Mouse (Mus musculus) liver, embryonic 14.5 days (tissue): Measurements from ENCODE around the gene Por. TPM values are rescaled to one million over a fixed set of nuclear protein-coding genes. Genes with fewer than 3 reads are reported as not detected.

ENCODE experiments used
- ATAC-seq: fragments of 200-750 bp; cut with Nextera tagmentation; 2 replicates; pipeline ENCODE4 v1.8.0; 2017; ENCODE audit warnings: moderate number of reproducible peaks, mild to moderate bottlenecking, moderate library complexity; ENCODE audit not compliant: insufficient read depth
- DNase-seq, 3 experiments: peaks; one replicate each; pipeline ENCODE4 v3.0.0-alpha.2; 2012 to 2013; ENCODE audit warnings: low read depth in 3 of 3, low spot score in 3 of 3
- H3K27ac ChIP-seq: fragments of 300-500 bp; sonication (generic); 2 replicates; pipeline ENCODE4 v1.5.1; 2014; ENCODE audit warnings: moderate library complexity, mild to moderate bottlenecking, control low read depth, inconsistent platforms
- H3K27me3 ChIP-seq: fragments of 300-500 bp; sonication (generic); 2 replicates; pipeline ENCODE4 v1.6.1; 2014; ENCODE audit warnings: mild to moderate bottlenecking, low read length, moderate library complexity; ENCODE audit not compliant: control insufficient read depth, insufficient read depth
- H3K36me3 ChIP-seq: fragments of 300-500 bp; sonication (generic); replicated peaks from 2 replicates; pipeline ENCODE4 v1.6.1; 2014; ENCODE audit warnings: low read depth; ENCODE audit not compliant: control insufficient read depth, insufficient read depth
- H3K4me1 ChIP-seq, 2 experiments: fragments of 200-500 bp in 1 of 2; fragments of 300-500 bp in 1 of 2; sonication (generic) in 1 of 2; replicated peaks; 2 replicates each; pipeline ENCODE4 v1.6.1; 2012 to 2014; ENCODE audit warnings: antibody characterized with exemption in 1 of 2, inconsistent platforms in 1 of 2, low read length in 1 of 2; ENCODE audit not compliant: control insufficient read depth in 2 of 2, insufficient read depth in 2 of 2
- H3K4me2 ChIP-seq: fragments of 300-500 bp; sonication (generic); 2 replicates; pipeline ENCODE4 v1.6.1; 2014; ENCODE audit warnings: low read depth, mild to moderate bottlenecking, control low read depth, moderate library complexity
- H3K4me3 ChIP-seq, 2 experiments: fragments of 200-500 bp in 1 of 2; fragments of 300-500 bp in 1 of 2; sonication (generic) in 1 of 2; 2 replicates each; pipeline ENCODE4 v1.5.1; 2012 to 2014; ENCODE audit warnings: low read depth in 2 of 2, low read length in 2 of 2, mild to moderate bottlenecking in 2 of 2, control low read depth in 1 of 2, inconsistent platforms in 1 of 2, moderate library complexity in 1 of 2; ENCODE audit not compliant: insufficient read depth in 1 of 2
- H3K9ac ChIP-seq: fragments of 300-500 bp; sonication (generic); replicated peaks from 2 replicates; pipeline ENCODE4 v1.6.1; 2014; ENCODE audit warnings: mild to moderate bottlenecking, control low read depth, moderate library complexity
- H3K9me3 ChIP-seq: fragments of 300-500 bp; sonication (generic); 2 replicates; pipeline ENCODE4 v1.6.1; 2016; ENCODE audit warnings: low read length, mixed read lengths; ENCODE audit not compliant: control insufficient read depth
- CTCF ChIP-seq: IDR thresholded peaks from 2 replicates; pipeline ENCODE4 v1.5.1; 2016; ENCODE audit warnings: antibody characterized with exemption, low read depth, control low read depth
- EP300 ChIP-seq: IDR thresholded peaks from 2 replicates; pipeline ENCODE4 v1.6.1; 2016; ENCODE audit warnings: antibody characterized with exemption, low read depth
- WGBS: fragments of 180-500 bp; shearing (Covaris S2); extraction: QIAGEN DNeasy Blood & Tissue Kit; methylation state at CpG from one replicate; pipeline ENCODE4 v1.1.7; 2014; ENCODE audit not compliant: insufficient replicate concordance; 5-methylcytosine and 5-hydroxymethylcytosine counted together
- polyA plus RNA-seq, 2 experiments: library from polyadenylated mRNA; depleted of rRNA in 1 of 2; stranded (reverse) in 1 of 2; unstranded in 1 of 2; fragments of >200 nt; fragmentation: Nextera tagmentation in 1 of 2; extraction: Ambion mirVana in 1 of 2; gene quantifications; 2 replicates each; pipeline versions ENCODE4 v1.2.1 to v1.2.3; 2012 to 2014

Gene Por
- polyA plus RNA-seq, 2 experiments, result 18.1 to 21.7 TPM

DNA sequence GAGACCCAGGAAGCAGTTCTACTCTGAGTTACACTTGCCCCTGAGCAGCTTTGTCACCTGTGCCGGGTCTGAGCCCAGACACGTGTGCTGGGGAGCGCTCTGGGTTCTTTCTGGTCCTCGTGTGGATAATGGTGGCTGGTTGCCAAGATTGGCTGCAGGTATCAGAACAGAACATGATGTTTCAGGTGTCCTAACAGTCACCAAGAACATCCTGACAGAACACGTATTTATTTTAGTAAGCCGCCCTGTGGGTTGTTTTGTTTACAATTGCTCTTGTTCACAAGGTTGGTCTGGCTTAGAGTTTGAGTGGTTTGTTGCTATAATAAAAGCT lies 29.4 kb upstream of the Por start:
- ATAC-seq, result no peak
- WGBS, result 61% methylated on average over 6 of the region's 6 CpGs
- H3K4me1 ChIP-seq, result peaks cover 0 to 15% of the 10 kb centered on the region in 2 experiments; a peak in 2 of 4 replicates
- no peak overlapping the region for H3K9ac ChIP-seq
- H3K36me3 ChIP-seq, result no peaks in the 10 kb centered on the region
- H3K27me3 ChIP-seq, result no peaks in the 10 kb centered on the region
- no peak for DNase-seq
- H3K27ac ChIP-seq, result no peak overlapping the region
- TF ChIP-seq EP300 (no peak), CTCF (no peak)
- no peak overlapping the region for H3K4me2 ChIP-seq
- H3K9me3 ChIP-seq, result no peaks in the 10 kb centered on the region
- no peak overlapping the region for H3K4me3 ChIP-seq

DNA sequence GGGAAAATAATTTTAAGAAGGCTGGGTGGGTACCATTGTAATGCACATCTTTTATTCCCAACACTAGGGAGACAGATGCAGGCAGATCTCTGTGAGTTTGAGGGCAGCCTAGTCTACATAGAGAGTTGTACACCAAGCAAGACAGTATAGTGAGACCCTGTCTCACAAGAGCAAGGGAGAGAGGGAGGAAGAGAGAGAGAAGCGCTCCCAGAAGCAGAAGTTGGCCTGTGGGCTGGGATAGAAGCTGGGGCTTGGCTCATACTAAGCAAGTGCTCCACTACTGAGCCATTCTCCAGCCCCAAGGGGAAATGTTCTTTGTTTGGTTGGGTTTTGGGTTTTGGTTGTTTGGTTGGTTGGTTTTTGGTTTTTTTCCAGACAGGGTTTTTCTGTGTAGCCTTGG lies 28.8 kb upstream of the Por start:
- Histone ChIP-seq H3K9me3 (no peaks in the 10 kb centered on the region), H3K36me3 (no peaks in the 10 kb centered on the region), H3K4me2 (no peak overlapping the region), H3K4me3 (no peak overlapping the region), H3K27me3 (no peaks in the 10 kb centered on the region), H3K27ac (no peak overlapping the region), H3K4me1 (peaks cover 0 to 15% of the 10 kb centered on the region in 2 experiments; a peak in 2 of 4 replicates), H3K9ac (no peak overlapping the region)
- WGBS, result 80% methylated on average over 1 of the region's 1 CpGs
- TF ChIP-seq EP300, result no peak
- TF ChIP-seq CTCF, result no peak
- ATAC-seq (no peak), DNase-seq (no peak)

DNA sequence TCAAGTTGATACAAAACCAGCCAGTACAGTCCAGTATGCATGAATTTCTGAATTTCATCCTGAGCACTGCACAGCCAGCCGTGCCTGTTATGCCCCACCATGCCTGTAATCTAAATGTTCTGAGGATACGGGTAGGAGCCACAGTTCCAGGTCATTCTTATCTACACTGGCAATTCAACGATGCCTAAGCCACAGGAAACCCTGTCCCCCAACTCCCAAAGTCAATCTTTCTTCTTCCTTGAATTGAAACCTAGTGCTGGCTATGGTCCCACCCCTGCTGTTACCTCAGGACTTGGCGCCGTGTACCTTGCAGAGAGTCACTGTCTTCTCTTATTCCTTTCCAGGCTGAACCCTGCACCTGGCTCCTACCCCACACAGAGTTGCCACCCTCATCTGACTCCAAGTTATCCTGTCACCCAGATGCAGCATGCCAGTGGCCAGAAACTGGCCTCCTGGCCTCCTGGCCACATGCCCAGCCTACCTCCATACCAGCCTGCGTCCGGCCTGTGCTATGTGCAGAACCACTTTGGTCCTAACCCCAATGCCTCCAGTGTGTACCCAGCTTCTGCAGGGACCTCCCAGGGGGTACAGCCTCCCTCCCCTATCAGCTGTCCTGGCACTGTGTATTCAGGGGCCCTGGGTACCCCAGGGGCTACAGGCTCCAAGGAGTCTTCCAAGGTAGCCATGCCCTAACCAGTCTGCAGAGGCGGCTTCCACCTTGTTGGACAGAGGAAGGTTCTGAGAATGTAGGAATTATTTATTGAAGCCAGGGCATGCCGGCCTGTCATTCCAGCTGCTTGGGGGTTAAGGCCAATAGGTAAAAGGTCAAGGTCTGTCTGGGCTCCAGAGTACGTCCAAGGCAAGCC lies 26.9 kb upstream of the Por start:
- 40% methylated on average over 10 of the region's 10 CpGs for WGBS
- Histone ChIP-seq H3K4me1 (peaks cover 0 to 15% of the 10 kb centered on the region in 2 experiments; a peak in 2 of 4 replicates), H3K36me3 (no peaks in the 10 kb centered on the region), H3K4me3 (no peak overlapping the region), H3K9ac (no peak overlapping the region), H3K27me3 (no peaks in the 10 kb centered on the region), H3K27ac (no peak overlapping the region), H3K4me2 (no peak overlapping the region), H3K9me3 (no peaks in the 10 kb centered on the region)
- TF ChIP-seq CTCF (no peak), EP300 (peak; percentile 55; the same call in 1 of the 2 replicates)
- ATAC-seq (peak; percentile 73), DNase-seq (peak in 2 of 3 experiments; percentile 9 to 10)

DNA sequence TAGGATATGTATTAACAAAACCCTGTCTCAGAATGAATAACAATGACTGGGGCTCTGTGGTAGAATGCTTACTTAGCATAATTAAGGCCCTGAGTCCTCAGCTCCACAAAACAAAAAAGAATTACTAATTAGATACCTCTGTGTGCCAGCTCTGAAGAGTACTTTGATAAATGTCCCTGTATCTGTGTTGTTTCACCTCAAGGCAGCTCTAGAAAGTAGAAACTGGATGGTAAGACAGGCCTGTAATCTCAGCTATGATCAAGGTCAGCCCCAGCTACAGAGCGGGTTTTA lies 26.3 kb upstream of the Por start:
- no peaks in the 10 kb centered on the region for H3K27me3 ChIP-seq
- no peak overlapping the region for H3K4me3 ChIP-seq
- H3K9ac ChIP-seq, result no peak overlapping the region
- no peaks in the 10 kb centered on the region for H3K36me3 ChIP-seq
- DNase-seq (no peak), ATAC-seq (no peak)
- WGBS, result 63% methylated on average over 1 of the region's 1 CpGs
- peaks cover 0 to 15% of the 10 kb centered on the region in 2 experiments; a peak in 2 of 4 replicates for H3K4me1 ChIP-seq
- no peaks in the 10 kb centered on the region for H3K9me3 ChIP-seq
- no peak overlapping the region for H3K27ac ChIP-seq
- H3K4me2 ChIP-seq, result no peak overlapping the region
- TF ChIP-seq EP300 (no peak), CTCF (no peak)

DNA sequence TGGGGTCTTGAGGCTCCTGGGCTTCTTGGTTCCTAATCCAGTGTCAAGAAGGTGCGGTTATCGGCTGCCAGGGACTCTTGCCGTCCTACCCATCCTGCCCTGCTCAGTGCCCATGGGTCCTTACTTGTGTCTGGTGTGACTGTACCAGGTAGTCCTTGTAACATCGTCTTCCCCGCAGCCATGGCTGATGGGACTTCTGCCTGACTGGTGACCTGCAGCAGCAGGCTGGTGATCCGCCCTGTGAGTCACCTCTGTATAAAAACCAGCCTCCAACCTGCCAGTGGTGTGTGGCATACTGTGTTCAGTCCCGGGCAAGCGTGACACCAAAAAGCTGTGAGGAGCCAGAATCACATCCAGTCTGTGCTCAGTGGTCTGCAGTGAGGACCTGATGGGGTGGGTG lies 26.0 kb upstream of the Por start:
- TF ChIP-seq CTCF (no peak), EP300 (no peak)
- Histone ChIP-seq H3K9me3 (no peaks in the 10 kb centered on the region), H3K36me3 (no peaks in the 10 kb centered on the region), H3K4me2 (no peak overlapping the region), H3K4me1 (peaks cover 0 to 19% of the 10 kb centered on the region in 2 experiments; a peak in 2 of 4 replicates), H3K27me3 (no peaks in the 10 kb centered on the region), H3K9ac (no peak overlapping the region), H3K27ac (no peak overlapping the region), H3K4me3 (no peak overlapping the region)
- WGBS, result 73% methylated on average over 8 of the region's 8 CpGs
- DNase-seq (no peak), ATAC-seq (no peak)
